Mouse (Mus musculus) limb, embryonic 12.5 days (tissue): ENCODE results near the gene Mapk10. TPM values are rescaled to one million over a fixed set of nuclear protein-coding genes. Genes with fewer than 3 reads are reported as not detected.

Experiments
- ATAC-seq: fragments of 200-750 bp; cut with Nextera tagmentation; 2 replicates; pipeline ENCODE4 v1.8.0; 2017; ENCODE audit warnings: low read depth, moderate TSS enrichment; ENCODE audit not compliant: insufficient number of reproducible peaks, insufficient read depth, low FRiP score, low TSS enrichment
- H3K27ac ChIP-seq: fragments of 300-500 bp; sonication (generic); 2 replicates; pipeline ENCODE4 v1.5.1; 2016; ENCODE audit warnings: mild to moderate bottlenecking, moderate library complexity
- H3K27me3 ChIP-seq: fragments of 300-500 bp; sonication (generic); 2 replicates; pipeline ENCODE4 v1.6.1; 2016; ENCODE audit warnings: mild to moderate bottlenecking, moderate library complexity
- H3K36me3 ChIP-seq: fragments of 300-500 bp; sonication (generic); 2 replicates; pipeline ENCODE4 v1.6.1; 2016; ENCODE audit warnings: mild to moderate bottlenecking, moderate library complexity
- H3K4me1 ChIP-seq: fragments of 300-500 bp; sonication (generic); replicated peaks from 2 replicates; pipeline ENCODE4 v1.6.1; 2016
- H3K4me2 ChIP-seq: fragments of 300-500 bp; sonication (generic); 2 replicates; pipeline ENCODE4 v1.6.1; 2016; ENCODE audit warnings: mild to moderate bottlenecking, moderate library complexity
- H3K4me3 ChIP-seq: fragments of 300-500 bp; sonication (generic); replicated peaks from 2 replicates; pipeline ENCODE4 v1.5.1; 2016; ENCODE audit warnings: mild to moderate bottlenecking
- H3K9ac ChIP-seq: fragments of 300-500 bp; sonication (generic); replicated peaks from 2 replicates; pipeline ENCODE4 v1.6.1; 2016; ENCODE audit warnings: mild to moderate bottlenecking, moderate library complexity
- H3K9me3 ChIP-seq: fragments of 300-500 bp; sonication (generic); 2 replicates; pipeline ENCODE4 v1.6.1; 2016; ENCODE audit warnings: mild to moderate bottlenecking, moderate library complexity
- WGBS: fragments of 180-500 bp; shearing (Covaris S2); methylation state at CpG from one replicate; pipeline ENCODE4 v1.1.7; 2016; 5-methylcytosine and 5-hydroxymethylcytosine counted together
- polyA plus RNA-seq: library from polyadenylated mRNA; unstranded; fragments of >200 nt; fragmentation: Nextera tagmentation; extraction: Ambion mirVana; gene quantifications from 2 replicates; pipeline ENCODE4 v1.2.1, GENCODE M21; 2016

Gene Mapk10
- polyA plus RNA-seq, 1 experiment from 2014 or later = 0.45 TPM

GRCm38 (mm10) chr5:103208021-103208511, 3.1 kb downstream of the Mapk10 start:
- no peak overlapping the region for H3K4me2 ChIP-seq
- no peak overlapping the region for H3K4me3 ChIP-seq
- no peak for ATAC-seq
- H3K27me3 ChIP-seq = no peaks in the 10 kb centered on the region
- no peaks in the 10 kb centered on the region for H3K36me3 ChIP-seq
- H3K4me1 ChIP-seq = 0 out of 2 replicates have a peak, but pooled peaks cover 4% of the 10 kb centered on the region
- H3K9ac ChIP-seq = no peak overlapping the region
- no peaks in the 10 kb centered on the region for H3K9me3 ChIP-seq
- WGBS = 78% methylated on average over 10 of the region's 10 CpGs
- H3K27ac ChIP-seq = no peak overlapping the region

GRCm38 (mm10) chr5:103197796-103198325, 13.3 kb downstream of the Mapk10 start:
- H3K4me2 ChIP-seq = no peak overlapping the region
- H3K9me3 ChIP-seq = no peaks in the 10 kb centered on the region
- H3K4me3 ChIP-seq = no peak overlapping the region
- no peaks in the 10 kb centered on the region for H3K4me1 ChIP-seq
- no peak for ATAC-seq
- H3K27ac ChIP-seq = no peak overlapping the region
- H3K36me3 ChIP-seq = no peaks in the 10 kb centered on the region
- 70% methylated on average over 2 of the region's 2 CpGs for WGBS
- H3K27me3 ChIP-seq = no peaks in the 10 kb centered on the region
- H3K9ac ChIP-seq = no peak overlapping the region

DNA sequence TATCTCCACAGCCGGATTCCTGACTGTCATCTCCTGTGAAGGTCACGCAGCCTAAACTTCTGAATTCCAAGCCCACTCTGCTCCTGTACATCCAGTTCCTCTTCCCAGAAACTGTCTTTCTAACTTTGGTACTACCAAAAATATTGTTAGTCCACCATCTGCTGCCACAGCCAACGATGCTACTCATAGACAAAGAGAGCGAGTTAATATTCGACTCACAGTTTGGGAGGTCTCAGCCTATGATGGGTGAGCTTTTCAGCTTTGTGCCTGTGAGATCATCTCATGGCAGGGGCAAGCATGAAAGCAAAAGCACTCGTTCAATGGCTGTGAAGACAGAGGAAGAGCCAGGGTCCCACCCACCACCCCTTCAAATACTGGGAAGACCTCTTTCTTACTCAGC, 16.6 kb downstream of the Mapk10 start:
- H3K27ac ChIP-seq = no peak overlapping the region
- no peaks in the 10 kb centered on the region for H3K4me1 ChIP-seq
- H3K27me3 ChIP-seq = no peaks in the 10 kb centered on the region
- no peak for ATAC-seq
- H3K4me3 ChIP-seq = no peak overlapping the region
- no peaks in the 10 kb centered on the region for H3K9me3 ChIP-seq
- 83% methylated on average over 6 of the region's 6 CpGs for WGBS
- H3K36me3 ChIP-seq = no peaks in the 10 kb centered on the region
- no peak overlapping the region for H3K4me2 ChIP-seq
- no peak overlapping the region for H3K9ac ChIP-seq

DNA sequence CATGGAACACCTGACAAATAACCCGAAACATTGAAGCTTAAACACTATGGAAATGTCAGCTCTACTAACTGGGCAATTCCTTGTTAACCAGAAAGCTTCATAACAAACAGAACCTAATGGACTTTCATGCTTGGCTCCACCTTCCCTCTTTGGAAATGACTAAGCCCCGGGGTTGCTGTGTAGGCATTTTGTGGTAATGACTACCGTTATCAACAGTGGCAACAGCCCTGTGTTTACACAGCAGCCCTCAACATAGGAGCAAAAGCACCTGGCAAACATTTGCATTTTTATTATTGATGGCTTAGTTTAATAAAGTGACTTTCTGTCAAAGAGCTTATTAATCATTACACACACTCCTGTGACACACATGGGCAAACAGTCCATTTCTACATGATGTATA, 17.4 kb downstream of the Mapk10 start:
- no peak overlapping the region for H3K27ac ChIP-seq
- no peaks in the 10 kb centered on the region for H3K36me3 ChIP-seq
- no peak for ATAC-seq
- H3K4me1 ChIP-seq = no peaks in the 10 kb centered on the region
- no peak overlapping the region for H3K9ac ChIP-seq
- H3K4me2 ChIP-seq = no peak overlapping the region
- H3K9me3 ChIP-seq = no peaks in the 10 kb centered on the region
- H3K4me3 ChIP-seq = no peak overlapping the region
- H3K27me3 ChIP-seq = no peaks in the 10 kb centered on the region
- 72% methylated on average over 3 of the region's 3 CpGs for whole genome bisulfite sequencing

DNA sequence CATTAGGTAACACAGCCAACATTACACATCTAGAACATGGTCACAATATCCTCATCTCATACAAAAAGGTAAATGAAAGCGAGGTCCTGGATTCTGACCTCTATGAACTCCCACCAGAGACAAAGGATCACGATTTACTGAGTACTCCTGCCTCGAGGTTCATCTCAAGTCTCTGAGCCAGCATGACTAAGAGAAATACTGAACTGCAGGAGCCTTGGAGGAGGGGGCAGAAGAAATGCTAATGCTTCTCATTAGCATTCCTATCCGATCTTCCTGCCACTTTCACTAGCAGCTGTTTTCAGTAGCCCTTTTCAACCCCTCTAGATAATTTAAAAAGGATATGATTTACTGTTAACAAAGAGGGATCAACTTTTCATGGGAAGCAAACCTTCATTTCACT, 19.6 kb downstream of the Mapk10 start:
- no peaks in the 10 kb centered on the region for H3K27me3 ChIP-seq
- no peak overlapping the region for H3K4me3 ChIP-seq
- H3K4me1 ChIP-seq = no peaks in the 10 kb centered on the region
- no peak for ATAC-seq
- H3K36me3 ChIP-seq = no peaks in the 10 kb centered on the region
- no peak overlapping the region for H3K27ac ChIP-seq
- no peak overlapping the region for H3K9ac ChIP-seq
- 34% methylated on average over 4 of the region's 4 CpGs for WGBS
- H3K9me3 ChIP-seq = no peaks in the 10 kb centered on the region
- H3K4me2 ChIP-seq = no peak overlapping the region

- Histone ChIP-seq H3K9me3 (peaks cover 15% of the 10 kb centered on the region; the same call in 1 of the 2 replicates), H3K27me3 (no peaks in the 10 kb centered on the region), H3K4me3 (no peak overlapping the region), H3K4me2 (no peak overlapping the region), H3K27ac (no peak overlapping the region), H3K36me3 (no peaks in the 10 kb centered on the region), H3K9ac (no peak overlapping the region), H3K4me1 (no peaks in the 10 kb centered on the region)
- ATAC-seq = no peak
- WGBS = 81% methylated on average over 1 of the region's 1 CpGs
Measured at GRCm38 (mm10) chr5:103184256-103184655, 26.9 kb downstream of the Mapk10 start.

GRCm38 (mm10) chr5:103181622-103182021, 29.5 kb downstream of the Mapk10 start:
- Histone ChIP-seq H3K27ac (no peak overlapping the region), H3K4me2 (no peak overlapping the region), H3K9me3 (peaks cover 15% of the 10 kb centered on the region; the same call in 1 of the 2 replicates), H3K4me3 (no peak overlapping the region), H3K9ac (no peak overlapping the region), H3K36me3 (no peaks in the 10 kb centered on the region), H3K4me1 (no peaks in the 10 kb centered on the region; the same call in 1 of the 2 replicates), H3K27me3 (no peaks in the 10 kb centered on the region)
- whole genome bisulfite sequencing = 89% methylated on average over 10 of the region's 10 CpGs
- no peak for ATAC-seq

DNA sequence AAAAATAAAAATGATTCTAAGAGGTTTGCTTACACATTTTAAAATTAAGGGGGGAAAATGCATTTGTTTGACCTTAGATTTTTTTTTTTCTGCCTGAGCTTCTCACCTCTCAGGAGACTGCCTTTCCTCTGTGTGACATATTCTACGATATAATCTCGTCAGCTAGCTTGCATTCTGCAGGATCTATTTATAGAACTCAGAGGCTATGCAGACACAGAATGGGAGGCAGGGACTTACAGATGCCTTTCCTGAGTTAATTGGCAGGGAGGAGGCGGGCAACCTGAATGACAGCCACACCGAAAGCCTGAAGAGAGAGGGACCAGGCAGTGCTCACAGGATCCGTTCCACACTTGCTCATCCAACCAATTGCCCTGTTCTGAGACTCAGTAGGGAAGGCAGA, 34.1 kb downstream of the Mapk10 start:
- 43% methylated on average over 5 of the region's 5 CpGs for WGBS
- Histone ChIP-seq H3K27me3 (no peaks in the 10 kb centered on the region), H3K9me3 (no peaks in the 10 kb centered on the region), H3K4me2 (no peak overlapping the region), H3K36me3 (no peaks in the 10 kb centered on the region), H3K27ac (no peak overlapping the region), H3K4me3 (no peak overlapping the region), H3K4me1 (no peaks in the 10 kb centered on the region; the same call in 1 of the 2 replicates), H3K9ac (no peak overlapping the region)
- ATAC-seq = no peak

DNA sequence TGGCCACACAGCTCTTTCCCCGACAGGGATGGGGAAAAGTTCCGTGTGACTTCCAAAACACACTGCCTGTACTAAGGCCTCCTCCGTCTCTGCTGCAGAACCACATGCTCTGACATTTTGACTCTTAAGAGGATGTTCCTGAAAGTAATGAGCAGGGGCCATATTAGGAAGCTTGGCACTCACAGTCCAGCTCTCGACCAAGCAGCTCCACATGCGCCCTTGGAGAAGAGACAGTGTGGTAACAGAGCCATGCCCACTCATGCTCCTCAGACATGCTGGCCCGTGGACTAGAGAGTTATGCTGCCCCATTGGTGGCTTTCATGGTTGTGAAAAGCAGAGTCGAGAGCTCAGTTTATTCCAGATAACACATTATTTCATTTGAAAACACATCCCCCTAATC, 35.1 kb downstream of the Mapk10 start:
- Histone ChIP-seq H3K4me2 (no peak overlapping the region), H3K27me3 (no peaks in the 10 kb centered on the region), H3K9me3 (no peaks in the 10 kb centered on the region), H3K4me1 (no peaks in the 10 kb centered on the region; the same call in 1 of the 2 replicates), H3K27ac (no peak overlapping the region), H3K4me3 (no peak overlapping the region), H3K36me3 (no peaks in the 10 kb centered on the region), H3K9ac (no peak overlapping the region)
- 87% methylated on average over 7 of the region's 7 CpGs for WGBS
- no peak for ATAC-seq

- Histone ChIP-seq H3K27ac (no peak overlapping the region), H3K36me3 (no peaks in the 10 kb centered on the region), H3K27me3 (no peaks in the 10 kb centered on the region), H3K4me1 (no peaks in the 10 kb centered on the region; the same call in 1 of the 2 replicates), H3K9ac (no peak overlapping the region), H3K4me2 (no peak overlapping the region), H3K4me3 (no peak overlapping the region), H3K9me3 (peaks cover 4% of the 10 kb centered on the region)
- 72% methylated on average over 7 of the region's 7 CpGs for WGBS
- no peak for ATAC-seq
Measured at GRCm38 (mm10) chr5:103174607-103175006, 36.5 kb downstream of the Mapk10 start.

- H3K36me3 ChIP-seq = no peaks in the 10 kb centered on the region
- H3K4me2 ChIP-seq = no peak overlapping the region
- 90% methylated on average over 3 of the region's 3 CpGs for WGBS
- H3K4me1 ChIP-seq = no peaks in the 10 kb centered on the region
- H3K27me3 ChIP-seq = no peaks in the 10 kb centered on the region
- no peak overlapping the region for H3K4me3 ChIP-seq
- no peak overlapping the region for H3K27ac ChIP-seq
- H3K9ac ChIP-seq = no peak overlapping the region
- peaks cover 8% of the 10 kb centered on the region for H3K9me3 ChIP-seq
- no peak for ATAC-seq
Measured at GRCm38 (mm10) chr5:103171207-103171606, 39.9 kb downstream of the Mapk10 start.

GRCm38 (mm10) chr5:103167371-103167770, 43.8 kb downstream of the Mapk10 start:
- 92% methylated on average over 5 of the region's 5 CpGs for WGBS
- no peak overlapping the region for H3K4me3 ChIP-seq

More at GRCm38 (mm10) chr5:103167371-103167770, 43.8 kb downstream of the Mapk10 start:
- Histone ChIP-seq H3K27ac (no peak overlapping the region), H3K4me1 (no peaks in the 10 kb centered on the region), H3K27me3 (no peaks in the 10 kb centered on the region), H3K9ac (no peak overlapping the region), H3K9me3 (peaks cover 8% of the 10 kb centered on the region), H3K36me3 (no peaks in the 10 kb centered on the region), H3K4me2 (no peak overlapping the region)
- ATAC-seq = no peak
